Mouse (Mus musculus) liver, postnatal 0 days (tissue): Measurements from ENCODE around the gene Xiap.

Experiments
- CTCF ChIP-seq: sonication (generic); IDR thresholded peaks from 2 replicates; pipeline ENCODE4 v1.5.1; 2016; ENCODE audit warnings: antibody characterized with exemption, low read depth
- EP300 ChIP-seq: IDR thresholded peaks from 2 replicates; pipeline ENCODE4 v1.6.1; 2016; ENCODE audit warnings: antibody characterized with exemption, low read depth, mild to moderate bottlenecking

GRCm38 (mm10) chrX:42110585-42110984 lies 51.1 kb downstream of the Xiap start:
- TF ChIP-seq CTCF (no peak), EP300 (no peak)
